Mouse (Mus musculus) small intestine, adult 2 months (tissue): ENCODE measurements around the gene Sobp.

Experiments used
- CTCF ChIP-seq: fragments of 200-500 bp; IDR thresholded peaks from 2 replicates; pipeline ENCODE4 v1.5.1; 2012; ENCODE audit warnings: low read depth, mild to moderate bottlenecking, control low read depth, inconsistent platforms, low read length, moderate library complexity, mixed read lengths; ENCODE audit not compliant: insufficient replicate concordance, insufficient read length; ENCODE audit errors: extremely low read depth
- POLR2A ChIP-seq: fragments of 200-500 bp; IDR thresholded peaks from 2 replicates; pipeline ENCODE4 v1.6.1; 2012; ENCODE audit warnings: low read depth, mild to moderate bottlenecking, control low read depth, inconsistent platforms, low read length, moderate library complexity

DNA sequence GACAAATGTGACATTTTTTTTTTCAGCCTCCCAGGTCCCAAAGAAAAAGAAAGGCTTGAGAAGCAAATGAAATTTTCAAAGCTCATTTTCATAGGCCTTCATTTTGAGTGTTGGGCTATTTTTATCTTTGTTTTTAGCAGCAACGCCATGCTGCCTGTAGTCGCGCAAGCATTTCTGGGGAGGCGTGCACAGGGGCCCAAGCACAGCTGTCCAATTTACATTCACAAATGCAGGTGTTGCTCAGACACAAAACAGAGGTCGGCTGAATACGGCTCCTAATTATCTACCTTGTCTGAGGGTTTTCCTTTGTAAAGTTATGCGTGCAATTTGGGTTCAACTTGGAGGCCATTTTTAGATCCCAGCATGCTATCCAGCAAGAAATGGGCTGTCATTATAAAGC, 49.8 kb downstream of the Sobp start:
- TF ChIP-seq CTCF (no peak), POLR2A (no peak)
